Mouse (Mus musculus): ENCODE measurements at regions not wholly inside any gene's neighbourhood (a gene's known extent, or its start where the extent isn't known, plus 50 kb on each side); places are given as distances from the start of the nearest gene placed in this dataset.

- WGBS: 84% methylated on average over 1 of the region's 1 CpGs
- ATAC-seq (ENCODE audit: low FRiP score): no peak
- no peak overlapping the region for H3K27ac ChIP-seq
These were observed 70.0 kb downstream of the Zfp36l2 start for GRCm38 (mm10) chr17:84117756-84118155.

GRCm38 (mm10) chr17:84116340-84117279, 71.1 kb downstream of the Zfp36l2 start:
- WGBS: 92% methylated on average over 17 of the region's 17 CpGs
- Histone ChIP-seq H3K4me2 (replicated peaks) (no peak overlapping the region), H3K36me3 (replicated peaks; ENCODE audit: control insufficient read depth, insufficient read depth) (no peaks in the 10 kb centered on the region), H3K27me3 (ENCODE audit: control insufficient read depth, insufficient read depth, low read length) (no peaks in the 10 kb centered on the region), H3K9ac (no peak overlapping the region), H3K4me3 (replicated peaks; ENCODE audit: low read length) (no peak overlapping the region), H3K4me1 (replicated peaks; ENCODE audit: control insufficient read depth, insufficient read depth, low read length) (peaks cover 6% of the 10 kb centered on the region; the same call in 1 of the 2 replicates), H3K9me3 (ENCODE audit: control insufficient read depth, low read length) (no peaks in the 10 kb centered on the region), H3K27ac (no peak overlapping the region)
- DNase-seq (ENCODE audit: low spot score) (no peak), ATAC-seq (ENCODE audit: low FRiP score) (no peak)

More at GRCm38 (mm10) chr17:84117756-84118155, 70.0 kb downstream of the Zfp36l2 start:
- no peaks in the 10 kb centered on the region for H3K4me1 ChIP-seq (replicated peaks; ENCODE audit: control insufficient read depth, insufficient read depth, low read length)
- H3K4me2 ChIP-seq (replicated peaks): no peak overlapping the region
- no peak for DNase-seq (ENCODE audit: low spot score)
- no peaks in the 10 kb centered on the region for H3K36me3 ChIP-seq (replicated peaks; ENCODE audit: control insufficient read depth, insufficient read depth)
- no peaks in the 10 kb centered on the region for H3K27me3 ChIP-seq (ENCODE audit: control insufficient read depth, insufficient read depth, low read length)
- H3K9ac ChIP-seq: no peak overlapping the region
- no peaks in the 10 kb centered on the region for H3K9me3 ChIP-seq (ENCODE audit: control insufficient read depth, low read length)
- H3K4me3 ChIP-seq (replicated peaks; ENCODE audit: low read length): no peak overlapping the region

GRCm38 (mm10) chr17:84115957-84116339, 71.8 kb downstream of the Zfp36l2 start:
- H3K27me3 ChIP-seq (ENCODE audit: control insufficient read depth, insufficient read depth, low read length): no peaks in the 10 kb centered on the region
- no peak overlapping the region for H3K9ac ChIP-seq
- no peak for ATAC-seq (ENCODE audit: low FRiP score)
- H3K9me3 ChIP-seq (ENCODE audit: control insufficient read depth, low read length): no peaks in the 10 kb centered on the region
- H3K27ac ChIP-seq: no peak overlapping the region
- no peak overlapping the region for H3K4me2 ChIP-seq (replicated peaks)
- H3K4me1 ChIP-seq (replicated peaks; ENCODE audit: control insufficient read depth, insufficient read depth, low read length): peaks cover 6% of the 10 kb centered on the region; the same call in 1 of the 2 replicates
- H3K36me3 ChIP-seq (replicated peaks; ENCODE audit: control insufficient read depth, insufficient read depth): no peaks in the 10 kb centered on the region
- 72% methylated on average over 3 of the region's 3 CpGs for WGBS
- no peak overlapping the region for H3K4me3 ChIP-seq (replicated peaks; ENCODE audit: low read length)
- DNase-seq (ENCODE audit: low spot score): no peak

GRCm38 (mm10) chr17:84115133-84115532, 72.6 kb downstream of the Zfp36l2 start:
- no peak for ATAC-seq (ENCODE audit: low FRiP score)
- no peak for DNase-seq (ENCODE audit: low spot score)
- no peak overlapping the region for H3K9ac ChIP-seq
- H3K4me1 ChIP-seq (replicated peaks; ENCODE audit: control insufficient read depth, insufficient read depth, low read length): peaks cover 6% of the 10 kb centered on the region; the same call in 1 of the 2 replicates
- H3K27ac ChIP-seq: no peak overlapping the region
- H3K27me3 ChIP-seq (ENCODE audit: control insufficient read depth, insufficient read depth, low read length): no peaks in the 10 kb centered on the region
- WGBS: 60% methylated on average over 8 of the region's 8 CpGs
- no peaks in the 10 kb centered on the region for H3K9me3 ChIP-seq (ENCODE audit: control insufficient read depth, low read length)
- no peaks in the 10 kb centered on the region for H3K36me3 ChIP-seq (replicated peaks; ENCODE audit: control insufficient read depth, insufficient read depth)
- no peak overlapping the region for H3K4me3 ChIP-seq (replicated peaks; ENCODE audit: low read length)
- no peak overlapping the region for H3K4me2 ChIP-seq (replicated peaks)

GRCm38 (mm10) chr17:84114279-84114994, 73.3 kb downstream of the Zfp36l2 start:
- Histone ChIP-seq H3K9me3 (ENCODE audit: control insufficient read depth, low read length) (no peaks in the 10 kb centered on the region), H3K36me3 (replicated peaks; ENCODE audit: control insufficient read depth, insufficient read depth) (no peaks in the 10 kb centered on the region), H3K4me3 (replicated peaks; ENCODE audit: low read length) (no peak overlapping the region), H3K9ac (no peak overlapping the region), H3K4me2 (replicated peaks) (no peak overlapping the region), H3K27me3 (ENCODE audit: control insufficient read depth, insufficient read depth, low read length) (no peaks in the 10 kb centered on the region), H3K4me1 (replicated peaks; ENCODE audit: control insufficient read depth, insufficient read depth, low read length) (peaks cover 6% of the 10 kb centered on the region; the same call in 1 of the 2 replicates), H3K27ac (no peak overlapping the region)
- ATAC-seq (ENCODE audit: low FRiP score): no peak
- 73% methylated on average over 9 of the region's 9 CpGs for WGBS
- no peak for DNase-seq (ENCODE audit: low spot score)

GRCm38 (mm10) chr17:84113608-84114278, 74.0 kb downstream of the Zfp36l2 start:
- H3K27me3 ChIP-seq (ENCODE audit: control insufficient read depth, insufficient read depth, low read length): no peaks in the 10 kb centered on the region
- H3K4me1 ChIP-seq (replicated peaks; ENCODE audit: control insufficient read depth, insufficient read depth, low read length): peaks cover 6% of the 10 kb centered on the region; the same call in 1 of the 2 replicates
- 19% methylated on average over 7 of the region's 8 CpGs for WGBS
- H3K27ac ChIP-seq: no peak overlapping the region
- no peak for ATAC-seq (ENCODE audit: low FRiP score)
- no peak for DNase-seq (ENCODE audit: low spot score)
- no peaks in the 10 kb centered on the region for H3K9me3 ChIP-seq (ENCODE audit: control insufficient read depth, low read length)
- H3K4me2 ChIP-seq (replicated peaks): no peak overlapping the region
- H3K9ac ChIP-seq: no peak overlapping the region
- H3K4me3 ChIP-seq (replicated peaks; ENCODE audit: low read length): no peak overlapping the region
- no peaks in the 10 kb centered on the region for H3K36me3 ChIP-seq (replicated peaks; ENCODE audit: control insufficient read depth, insufficient read depth)

GRCm38 (mm10) chr17:84112411-84113031, 75.2 kb downstream of the Zfp36l2 start:
- DNase-seq (ENCODE audit: low spot score): no peak
- no peak for ATAC-seq (ENCODE audit: low FRiP score)
- H3K9ac ChIP-seq: no peak overlapping the region
- WGBS: 36% methylated on average over 6 of the region's 6 CpGs
- H3K4me1 ChIP-seq (replicated peaks; ENCODE audit: control insufficient read depth, insufficient read depth, low read length): peaks cover 6% of the 10 kb centered on the region; the same call in 1 of the 2 replicates
- no peaks in the 10 kb centered on the region for H3K36me3 ChIP-seq (replicated peaks; ENCODE audit: control insufficient read depth, insufficient read depth)
- no peak overlapping the region for H3K27ac ChIP-seq
- H3K27me3 ChIP-seq (ENCODE audit: control insufficient read depth, insufficient read depth, low read length): no peaks in the 10 kb centered on the region
- H3K4me3 ChIP-seq (replicated peaks; ENCODE audit: low read length): no peak overlapping the region
- H3K9me3 ChIP-seq (ENCODE audit: control insufficient read depth, low read length): no peaks in the 10 kb centered on the region
- H3K4me2 ChIP-seq (replicated peaks): no peak overlapping the region

GRCm38 (mm10) chr17:84111787-84112370, 75.9 kb downstream of the Zfp36l2 start:
- peaks cover 6% of the 10 kb centered on the region; the same call in 1 of the 2 replicates for H3K4me1 ChIP-seq (replicated peaks; ENCODE audit: control insufficient read depth, insufficient read depth, low read length)
- 76% methylated on average over 10 of the region's 10 CpGs for WGBS

More at GRCm38 (mm10) chr17:84111787-84112370, 75.9 kb downstream of the Zfp36l2 start:
- Histone ChIP-seq H3K4me3 (replicated peaks; ENCODE audit: low read length) (no peak overlapping the region), H3K9ac (no peak overlapping the region), H3K9me3 (ENCODE audit: control insufficient read depth, low read length) (no peaks in the 10 kb centered on the region), H3K27me3 (ENCODE audit: control insufficient read depth, insufficient read depth, low read length) (no peaks in the 10 kb centered on the region), H3K27ac (no peak overlapping the region), H3K36me3 (replicated peaks; ENCODE audit: control insufficient read depth, insufficient read depth) (no peaks in the 10 kb centered on the region), H3K4me2 (replicated peaks) (no peak overlapping the region)
- no peak for ATAC-seq (ENCODE audit: low FRiP score)
- DNase-seq (ENCODE audit: low spot score): no peak
